Mouse (Mus musculus) testis, adult 10 weeks (tissue): ENCODE data around the gene Kmt5c. TPM values are rescaled to one million over a fixed set of nuclear protein-coding genes. Genes with fewer than 3 reads are reported as not detected.

ENCODE experiments used
- polyA plus RNA-seq: library from polyadenylated mRNA; stranded (reverse); fragments of 350-450 nt; fragmentation: Illumina TruSeq; extraction: RNeasy Lipid Tissue Mini Kit (QIAGEN cat#74804); gene quantifications from one replicate; pipeline ENCODE4 v1.2.3, GENCODE M21; 2014; ENCODE audit warnings: low read depth, low replicate concordance

Kmt5c gene
- 0.18 TPM for polyA plus RNA-seq

GRCm38 (mm10) chr7:4739544-4740275 is at the start of gene Kmt5c:
Gene Kmt5c, plus strand, starts transcription at chr7:4740115.

GRCm38 (mm10) chr7:4690387-4690786 is 49.5 kb upstream of the Kmt5c start, which contains the start of gene Brsk1:
Gene Brsk1, plus strand, starts transcription at chr7:4690604.

GRCm38 (mm10) chr7:4725169-4725568 is 14.7 kb upstream of the Kmt5c start, which contains the start of gene Tmem150b:
Gene Tmem150b, minus strand, starts transcription at chr7:4725249.

GRCm38 (mm10) chr7:4752821-4753570 is 13.1 kb downstream of the Kmt5c start, which contains the start of gene Cox6b2:
Gene Cox6b2, minus strand, starts transcription at chr7:4753094.

GRCm38 (mm10) chr7:4771202-4771601 is 31.3 kb downstream of the Kmt5c start, which contains the start of gene Fam71e2:
Gene Fam71e2, minus strand, starts transcription at chr7:4771302.

GRCm38 (mm10) chr7:4782759-4783158 is 42.8 kb downstream of the Kmt5c start, which contains the start of the genes Il11 and Tmem190:
Gene Il11, minus strand, starts transcription at chr7:4782859.
Gene Tmem190, plus strand, starts transcription at chr7:4782937.

DNA sequence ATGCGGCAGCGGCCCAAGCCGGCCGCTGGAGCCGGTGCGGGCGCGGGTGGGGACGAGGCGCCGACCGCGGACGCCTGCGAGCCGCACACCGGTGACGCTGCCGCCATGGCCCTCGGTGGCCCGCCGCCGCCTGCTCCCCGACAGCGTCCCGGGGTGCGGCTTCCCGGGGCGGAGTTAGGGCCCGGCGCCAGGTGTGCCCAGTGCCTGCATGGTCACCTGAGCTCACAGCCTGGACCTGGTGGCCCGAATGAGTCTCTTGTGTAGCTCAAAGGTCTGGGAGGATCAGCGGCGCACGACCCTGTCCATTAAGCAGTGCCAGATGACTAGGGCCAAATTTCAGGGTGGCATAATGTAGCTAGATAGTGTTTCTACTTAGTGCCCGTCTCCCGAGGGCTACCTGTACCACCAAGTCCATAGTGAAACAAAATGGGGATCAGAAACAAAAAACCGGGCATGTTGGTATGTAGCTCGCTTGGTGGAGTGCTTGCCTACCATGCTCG is 49.6 kb downstream of the Kmt5c start, which contains the start of gene Tmem238:
Tmem238 (minus strand) TSS at position 221 of the 500 bp plus-strand sequence.

GRCm38 (mm10) chr7:4792278-4793212 is 52.6 kb downstream of the Kmt5c start, which contains the start of gene Rpl28:
Gene Rpl28, plus strand, starts transcription at chr7:4792874.

Other genes with a start within 250 kb of the Kmt5c start
- 13.2 TPM for gene Ppp1r12c, start 238.4 kb upstream of the Kmt5c start, polyA plus RNA-seq
- gene Tnnt1, start 223.7 kb upstream of the Kmt5c start, polyA plus RNA-seq = not detected
- gene Tnni3, start 215.9 kb upstream of the Kmt5c start, polyA plus RNA-seq = 7.0 TPM
- 2.3 TPM for gene Dnaaf3, start 207.7 kb upstream of the Kmt5c start, polyA plus RNA-seq
- gene Syt5, start 192.6 kb upstream of the Kmt5c start, polyA plus RNA-seq = 2.7 TPM
- gene Ptprh, start 136.1 kb upstream of the Kmt5c start, polyA plus RNA-seq = 0.13 TPM
- gene Tmem86b, start 108.7 kb upstream of the Kmt5c start, polyA plus RNA-seq = 4.2 TPM
- 17.9 TPM for gene Ppp6r1, start 81.1 kb upstream of the Kmt5c start, polyA plus RNA-seq
- gene Hspbp1, start 55.0 kb upstream of the Kmt5c start, polyA plus RNA-seq = 1.2 TPM
- 3.7 TPM for gene Brsk1, start 49.5 kb upstream of the Kmt5c start, polyA plus RNA-seq
- gene Tmem150b, start 14.9 kb upstream of the Kmt5c start, polyA plus RNA-seq = not detected
- gene Cox6b2, start 13.0 kb downstream of the Kmt5c start, polyA plus RNA-seq = 13.6 TPM
- 175 TPM for gene Fam71e2, start 31.2 kb downstream of the Kmt5c start, polyA plus RNA-seq
- gene Il11, start 42.7 kb downstream of the Kmt5c start, polyA plus RNA-seq = 1.5 TPM
- gene Tmem190, start 42.8 kb downstream of the Kmt5c start, polyA plus RNA-seq = 21.8 TPM
- gene Tmem238, start 49.5 kb downstream of the Kmt5c start, polyA plus RNA-seq = not detected
- gene Rpl28, start 52.8 kb downstream of the Kmt5c start, polyA plus RNA-seq = 9.0 TPM
- gene Ube2s, start 72.5 kb downstream of the Kmt5c start, polyA plus RNA-seq = 58.0 TPM
- gene Shisa7, start 104.6 kb downstream of the Kmt5c start, polyA plus RNA-seq = 3.5 TPM
- 1.2 TPM for gene Isoc2b, start 130.1 kb downstream of the Kmt5c start, polyA plus RNA-seq
- 1.8 TPM for gene Isoc2a, start 137.0 kb downstream of the Kmt5c start, polyA plus RNA-seq
- gene Gm36210, start 166.4 kb downstream of the Kmt5c start, polyA plus RNA-seq = not detected
- gene Zfp628, start 175.1 kb downstream of the Kmt5c start, polyA plus RNA-seq = not detected
- 0.67 TPM for gene Nat14, start 181.9 kb downstream of the Kmt5c start, polyA plus RNA-seq
- gene Ssc5d, start 185.7 kb downstream of the Kmt5c start, polyA plus RNA-seq = not detected
- not detected for gene Sbk2, start 224.3 kb downstream of the Kmt5c start, polyA plus RNA-seq
- gene Sbk3, start 231.1 kb downstream of the Kmt5c start, polyA plus RNA-seq = 0.20 TPM